Mouse (Mus musculus): Measurements from ENCODE around the gene Nup188.

DNA sequence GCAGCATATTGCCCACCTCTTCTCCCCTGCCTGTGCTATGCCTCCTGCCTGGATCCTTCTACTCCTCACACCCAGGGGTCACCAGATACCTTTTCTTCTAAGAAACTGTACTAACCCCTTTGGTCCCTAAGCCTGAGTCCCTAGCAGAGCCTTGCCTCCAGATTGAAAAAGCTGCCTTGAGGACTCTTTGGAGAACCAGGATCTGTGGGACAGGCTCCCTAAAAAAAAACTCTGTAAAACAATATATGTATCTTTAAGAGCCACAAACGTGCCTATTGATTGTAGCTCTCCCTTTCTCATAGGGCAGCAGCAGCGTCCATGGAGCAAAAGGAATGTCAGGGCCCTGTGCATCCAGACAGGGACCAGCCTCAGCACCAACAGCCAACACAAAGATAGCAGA, 45.9 kb upstream of the Nup188 start, which contains the start of gene Gm28035:
- no peak for TF ChIP-seq CTCF (IDR thresholded peaks at IDR 0.05; ENCODE audit: control insufficient read depth, insufficient read depth, insufficient replicate concordance, low read depth, low read length)
- TF ChIP-seq POLR2A (IDR thresholded peaks at IDR 0.05; ENCODE audit: control insufficient read depth, low read depth, low read length) = no peak

Measured in testis, adult 2 months (tissue).